Comparison of ENCODE assay signal across 1 mouse cellular context in the genomic region with DNA sequence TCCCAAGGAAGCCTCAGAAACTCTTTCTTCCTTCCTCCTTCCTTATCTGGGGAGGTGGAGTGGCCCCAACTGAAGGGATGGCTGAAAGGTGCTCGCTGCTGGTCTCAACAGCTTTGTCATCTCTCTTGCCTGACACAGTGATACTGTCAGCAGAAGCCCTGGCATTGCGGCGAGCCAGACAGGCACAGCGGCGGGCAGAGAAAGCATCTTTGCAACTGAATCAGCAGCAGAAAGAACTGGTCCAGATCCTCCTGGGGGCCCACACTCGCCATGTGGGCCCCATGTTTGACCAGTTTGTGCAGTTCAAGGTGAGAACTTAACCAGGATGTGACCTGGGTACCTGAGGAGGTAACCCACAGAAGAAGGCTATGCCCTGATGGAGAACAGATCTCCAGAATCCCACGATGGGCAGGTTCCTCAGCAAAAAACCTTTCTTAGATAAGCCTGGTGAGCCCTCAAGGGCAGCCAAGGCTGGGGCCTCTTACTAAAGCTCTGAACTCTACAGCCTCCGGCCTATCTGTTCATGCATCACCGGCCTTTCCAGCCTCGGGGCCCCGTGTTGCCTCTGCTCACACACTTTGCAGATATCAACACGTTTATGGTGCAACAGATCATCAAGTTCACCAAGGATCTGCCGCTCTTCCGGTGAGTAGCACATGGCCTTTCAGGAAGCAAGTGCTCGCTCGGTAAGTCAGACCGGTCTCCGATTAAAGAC.
TF ChIP-seq lines count a peak whose summit lies in the region.

No protein-coding gene starts in this region.

TF ChIP-seq in MEL, 35 proteins besides CTCF, POLR2A, EP300 and RAD21:
- TF ChIP-seq ZMIZ1 (IDR thresholded peaks at IDR 0.05; ENCODE audit: low read depth, low read length) (0 out of 2 replicates have a peak, but pooled peaks have one; percentile 31), TBP (IDR thresholded peaks at IDR 0.05; ENCODE audit: low read depth, low read length) (peak; percentile 88), TCF12 (IDR thresholded peaks at IDR 0.05; ENCODE audit: low read depth, low read length) (0 out of 2 replicates have a peak, but pooled peaks have one; percentile 12), POLR2AphosphoS2 (IDR thresholded peaks at IDR 0.05; ENCODE audit: low read length) (no peak), ZC3H11A (IDR thresholded peaks at IDR 0.05; ENCODE audit: low read depth, low read length) (no peak), MYC (IDR thresholded peaks at IDR 0.05; ENCODE audit: low read depth, low read length) (0 out of 2 replicates have a peak, but pooled peaks have one; percentile 18), RCOR1 (IDR thresholded peaks at IDR 0.05; ENCODE audit: low read depth, low read length) (no peak), MAX (IDR thresholded peaks at IDR 0.05; ENCODE audit: low read length) (peak; percentile 50; the same call in 1 of the 2 replicates), MAZ (IDR thresholded peaks at IDR 0.05; ENCODE audit: low read depth, low read length) (0 out of 2 replicates have a peak, but pooled peaks have one; percentile 37), UBTF (IDR thresholded peaks at IDR 0.05; ENCODE audit: borderline replicate concordance, insufficient read depth, low read depth, low read length) (no peak), ETS1 (IDR thresholded peaks at IDR 0.05; ENCODE audit: low read depth, low read length) (0 out of 2 replicates have a peak, but pooled peaks have one; percentile 27), NELFE (IDR thresholded peaks at IDR 0.05; ENCODE audit: low read depth, low read length) (peak; percentile 68)
TF ChIP-seq in MEL: peak in this region for 8.
